Mouse (Mus musculus): ENCODE data around the gene Tmem131l. TPM values are rescaled to one million over a fixed set of nuclear protein-coding genes. Genes with fewer than 3 reads are reported as not detected.

Tmem131l gene
- polyA plus RNA-seq, 1 experiment from 2014 or later = 46.4 TPM

DNA sequence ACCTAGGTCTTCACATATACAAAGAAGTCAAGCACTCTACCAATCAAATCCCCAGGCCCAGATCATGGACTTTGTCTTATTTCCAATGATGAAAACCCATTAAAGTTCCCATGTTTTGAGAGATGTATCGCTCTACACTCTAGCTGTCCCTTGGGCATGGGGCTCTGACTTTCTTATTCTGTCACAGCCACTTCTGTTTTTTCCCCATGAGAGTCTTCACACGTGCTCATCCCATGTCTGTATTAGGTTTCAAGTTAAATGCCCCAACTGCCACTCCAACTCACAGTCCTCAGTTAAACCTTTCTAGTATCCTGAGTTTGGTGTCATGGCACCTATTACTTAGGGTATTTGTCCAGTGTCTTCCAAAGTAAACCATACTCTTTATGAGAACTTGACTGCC lies 34.8 kb upstream of the Tmem131l start:
- Histone ChIP-seq H3K4me2 (ENCODE audit: low read depth, low read length) (no peak overlapping the region), H3K4me1 (replicated peaks; ENCODE audit: control insufficient read depth, insufficient read depth, low read length) (peaks cover 6% of the 10 kb centered on the region), H3K9ac (ENCODE audit: low read length) (no peak overlapping the region), H3K36me3 (ENCODE audit: control insufficient read depth, insufficient read depth, low read length) (no peaks in the 10 kb centered on the region), H3K9me3 (ENCODE audit: control insufficient read depth, low read length) (no peaks in the 10 kb centered on the region; the same call in 1 of the 2 replicates), H3K27ac (ENCODE audit: low read length) (no peak overlapping the region), H3K4me3 (ENCODE audit: low read length) (no peak overlapping the region), H3K27me3 (ENCODE audit: control insufficient read depth, insufficient read depth, low read depth, low read length) (no peaks in the 10 kb centered on the region)
- ATAC-seq (ENCODE audit: low read depth) = no peak
- WGBS = 75% methylated on average over 2 of the region's 2 CpGs

- Histone ChIP-seq H3K36me3 (ENCODE audit: control insufficient read depth, insufficient read depth, low read length) (no peaks in the 10 kb centered on the region), H3K4me3 (ENCODE audit: low read length) (no peak overlapping the region), H3K27ac (ENCODE audit: low read length) (no peak overlapping the region), H3K9ac (ENCODE audit: low read length) (no peak overlapping the region), H3K4me2 (ENCODE audit: low read depth, low read length) (no peak overlapping the region), H3K27me3 (ENCODE audit: control insufficient read depth, insufficient read depth, low read depth, low read length) (no peaks in the 10 kb centered on the region), H3K4me1 (replicated peaks; ENCODE audit: control insufficient read depth, insufficient read depth, low read length) (no peaks in the 10 kb centered on the region), H3K9me3 (ENCODE audit: control insufficient read depth, low read length) (no peaks in the 10 kb centered on the region)
- no peak for ATAC-seq (ENCODE audit: low read depth)
- WGBS = 16% methylated on average over 2 of the region's 2 CpGs
These were observed 31.7 kb upstream of the Tmem131l start for GRCm38 (mm10) chr3:84071641-84072040.

DNA sequence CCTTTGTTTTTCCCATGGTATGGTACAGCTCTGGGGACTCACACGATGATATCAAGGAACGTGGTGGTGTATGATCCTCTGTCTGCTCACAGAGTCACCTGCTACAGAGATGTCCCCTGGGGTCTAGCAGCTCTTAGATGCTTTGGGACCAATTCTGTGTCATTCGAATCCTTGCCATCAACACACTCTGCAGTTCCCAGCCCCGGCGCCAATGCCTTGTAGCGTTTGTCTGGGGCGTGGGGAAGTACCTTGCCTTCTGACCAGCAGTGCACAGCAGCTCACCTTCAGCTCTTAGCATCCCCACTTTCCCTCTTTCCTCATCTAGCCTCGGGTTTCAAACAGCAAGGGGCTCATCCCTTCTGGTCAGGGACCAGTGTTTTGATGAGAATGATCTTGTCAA lies 30.8 kb upstream of the Tmem131l start:
- no peak overlapping the region for H3K27ac ChIP-seq (ENCODE audit: low read length)
- H3K9me3 ChIP-seq (ENCODE audit: control insufficient read depth, low read length) = no peaks in the 10 kb centered on the region
- H3K36me3 ChIP-seq (ENCODE audit: control insufficient read depth, insufficient read depth, low read length) = no peaks in the 10 kb centered on the region
- no peak for ATAC-seq (ENCODE audit: low read depth)
- WGBS = 83% methylated on average over 8 of the region's 8 CpGs
- H3K4me1 ChIP-seq (replicated peaks; ENCODE audit: control insufficient read depth, insufficient read depth, low read length) = no peaks in the 10 kb centered on the region
- no peak overlapping the region for H3K4me3 ChIP-seq (ENCODE audit: low read length)
- H3K4me2 ChIP-seq (ENCODE audit: low read depth, low read length) = no peak overlapping the region
- H3K9ac ChIP-seq (ENCODE audit: low read length) = no peak overlapping the region
- no peaks in the 10 kb centered on the region for H3K27me3 ChIP-seq (ENCODE audit: control insufficient read depth, insufficient read depth, low read depth, low read length)

DNA sequence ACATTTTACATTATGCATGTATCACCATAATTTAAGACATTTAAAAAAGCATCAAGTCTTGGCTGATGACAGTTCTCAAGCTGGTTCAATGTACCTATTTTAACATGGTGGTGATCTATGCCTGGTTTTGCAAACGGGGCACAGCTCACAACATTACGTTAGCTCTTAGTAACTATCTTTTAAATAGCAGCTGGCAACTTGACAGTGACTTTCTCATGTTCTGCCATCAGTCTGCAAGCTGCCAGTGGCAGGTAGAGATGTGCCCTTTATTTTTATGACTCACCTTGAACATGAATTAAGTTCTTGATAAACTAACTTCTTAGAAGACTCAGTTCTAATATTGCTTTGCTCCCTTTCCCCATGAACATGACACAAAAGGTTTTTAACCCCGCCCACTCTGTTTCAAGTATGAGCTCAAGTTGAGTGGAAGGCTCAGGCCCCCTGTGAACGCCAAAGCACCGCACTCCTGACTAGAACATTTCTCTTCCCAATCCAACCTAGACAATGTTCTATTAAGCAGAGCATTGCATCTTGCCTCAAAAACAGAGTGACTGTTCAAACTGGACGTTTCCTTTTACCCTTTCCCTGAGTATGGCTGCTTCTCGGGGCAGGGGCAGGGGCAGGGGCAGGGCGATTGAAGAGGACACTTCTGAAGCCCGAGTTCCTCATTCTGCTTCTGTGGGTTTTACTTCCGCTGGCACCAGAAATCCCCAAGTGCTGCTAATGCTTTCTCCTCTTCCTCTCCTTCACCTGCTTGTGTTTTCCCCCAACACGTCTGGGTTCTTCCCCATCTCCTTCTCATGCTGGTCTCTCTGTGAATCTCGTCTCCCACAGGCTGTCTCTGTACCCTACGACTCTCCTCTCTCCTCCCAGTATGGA lies 29.1 kb upstream of the Tmem131l start:
- Histone ChIP-seq H3K36me3 (ENCODE audit: control insufficient read depth, insufficient read depth, low read length) (no peaks in the 10 kb centered on the region), H3K9ac (ENCODE audit: low read length) (no peak overlapping the region), H3K4me2 (ENCODE audit: low read depth, low read length) (no peak overlapping the region), H3K4me3 (ENCODE audit: low read length) (no peak overlapping the region), H3K27me3 (ENCODE audit: control insufficient read depth, insufficient read depth, low read depth, low read length) (no peaks in the 10 kb centered on the region), H3K27ac (ENCODE audit: low read length) (no peak overlapping the region), H3K9me3 (ENCODE audit: control insufficient read depth, low read length) (0 out of 2 replicates have a peak, but pooled peaks cover under 1% of the 10 kb centered on the region), H3K4me1 (replicated peaks; ENCODE audit: control insufficient read depth, insufficient read depth, low read length) (no peaks in the 10 kb centered on the region)
- no peak for ATAC-seq (ENCODE audit: low read depth)
- 63% methylated on average over 13 of the region's 13 CpGs for WGBS

DNA sequence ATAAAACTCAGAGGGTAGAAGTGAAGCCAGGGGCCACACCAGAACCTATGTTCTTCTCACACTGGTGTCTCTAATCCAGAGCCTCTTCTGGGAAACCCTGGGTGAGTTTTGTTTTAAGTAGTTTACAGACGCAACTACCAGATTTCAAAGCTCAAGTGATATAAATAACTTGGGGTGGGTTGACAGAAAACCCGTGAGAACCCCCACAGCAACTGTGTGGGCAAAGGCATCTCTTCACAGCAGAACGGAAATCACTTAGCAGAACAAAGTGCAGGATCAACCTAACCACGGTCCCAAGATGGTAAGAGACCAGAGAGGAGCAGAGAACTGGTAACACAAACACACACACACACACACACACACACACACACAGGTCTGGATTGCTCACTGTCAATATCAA lies 25.9 kb upstream of the Tmem131l start:
- no peak overlapping the region for H3K27ac ChIP-seq (ENCODE audit: low read length)
- no peaks in the 10 kb centered on the region for H3K36me3 ChIP-seq (ENCODE audit: control insufficient read depth, insufficient read depth, low read length)
- H3K4me3 ChIP-seq (ENCODE audit: low read length) = no peak overlapping the region
- H3K4me1 ChIP-seq (replicated peaks; ENCODE audit: control insufficient read depth, insufficient read depth, low read length) = peaks cover 7% of the 10 kb centered on the region; the same call in 1 of the 2 replicates
- WGBS = 71% methylated on average over 4 of the region's 4 CpGs
- 0 out of 2 replicates have a peak, but pooled peaks cover 3% of the 10 kb centered on the region for H3K9me3 ChIP-seq (ENCODE audit: control insufficient read depth, low read length)
- ATAC-seq (ENCODE audit: low read depth) = no peak
- H3K9ac ChIP-seq (ENCODE audit: low read length) = no peak overlapping the region
- no peaks in the 10 kb centered on the region for H3K27me3 ChIP-seq (ENCODE audit: control insufficient read depth, insufficient read depth, low read depth, low read length)
- no peak overlapping the region for H3K4me2 ChIP-seq (ENCODE audit: low read depth, low read length)

DNA sequence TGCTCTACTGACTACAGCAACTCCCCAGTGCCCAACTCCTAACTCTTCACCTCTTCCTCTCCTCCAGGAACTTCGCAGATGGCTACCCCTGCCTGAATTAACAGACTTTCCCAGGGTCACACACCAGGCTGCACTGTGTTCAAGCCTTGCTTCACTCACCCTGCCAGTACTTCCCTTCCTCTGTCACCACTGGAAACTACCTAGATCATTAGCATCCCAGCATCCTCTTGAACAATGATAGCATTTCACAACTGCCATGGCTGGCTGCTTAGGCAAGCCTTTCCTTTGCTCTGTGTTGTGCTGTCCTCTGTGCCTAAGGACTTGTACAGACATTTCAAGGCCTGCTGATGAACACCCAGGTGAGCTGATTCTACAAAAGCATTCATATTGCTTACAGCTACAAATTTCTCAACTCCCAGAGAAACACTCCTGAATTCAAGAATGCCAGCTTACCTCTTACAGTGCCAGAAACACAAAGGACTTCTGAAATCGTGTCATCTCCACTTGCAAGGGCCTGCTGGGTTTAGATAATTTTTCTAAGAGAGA lies 23.5 kb upstream of the Tmem131l start:
- Histone ChIP-seq H3K9ac (ENCODE audit: low read length) (no peak overlapping the region), H3K4me2 (ENCODE audit: low read depth, low read length) (no peak overlapping the region), H3K9me3 (ENCODE audit: control insufficient read depth, low read length) (0 out of 2 replicates have a peak, but pooled peaks cover 3% of the 10 kb centered on the region), H3K4me3 (ENCODE audit: low read length) (no peak overlapping the region), H3K36me3 (ENCODE audit: control insufficient read depth, insufficient read depth, low read length) (no peaks in the 10 kb centered on the region), H3K27me3 (ENCODE audit: control insufficient read depth, insufficient read depth, low read depth, low read length) (no peaks in the 10 kb centered on the region), H3K4me1 (replicated peaks; ENCODE audit: control insufficient read depth, insufficient read depth, low read length) (peaks cover 18% of the 10 kb centered on the region), H3K27ac (ENCODE audit: low read length) (no peak overlapping the region)
- no peak for ATAC-seq (ENCODE audit: low read depth)
- WGBS = 77% methylated on average over 2 of the region's 2 CpGs

- Histone ChIP-seq H3K27ac (ENCODE audit: low read length) (peak overlapping the region; percentile 33), H3K9me3 (ENCODE audit: control insufficient read depth, low read length) (peaks cover 3% of the 10 kb centered on the region; the same call in 1 of the 2 replicates), H3K4me1 (replicated peaks; ENCODE audit: control insufficient read depth, insufficient read depth, low read length) (peaks cover 18% of the 10 kb centered on the region), H3K27me3 (ENCODE audit: control insufficient read depth, insufficient read depth, low read depth, low read length) (no peaks in the 10 kb centered on the region), H3K4me3 (ENCODE audit: low read length) (no peak overlapping the region), H3K9ac (ENCODE audit: low read length) (no peak overlapping the region), H3K4me2 (ENCODE audit: low read depth, low read length) (no peak overlapping the region), H3K36me3 (ENCODE audit: control insufficient read depth, insufficient read depth, low read length) (no peaks in the 10 kb centered on the region)
- ATAC-seq (ENCODE audit: low read depth) = peak; percentile 44; the same call in 1 of the 2 replicates
- 62% methylated on average over 13 of the region's 13 CpGs for WGBS
These were observed 21.8 kb upstream of the Tmem131l start for GRCm38 (mm10) chr3:84061523-84062453.

DNA sequence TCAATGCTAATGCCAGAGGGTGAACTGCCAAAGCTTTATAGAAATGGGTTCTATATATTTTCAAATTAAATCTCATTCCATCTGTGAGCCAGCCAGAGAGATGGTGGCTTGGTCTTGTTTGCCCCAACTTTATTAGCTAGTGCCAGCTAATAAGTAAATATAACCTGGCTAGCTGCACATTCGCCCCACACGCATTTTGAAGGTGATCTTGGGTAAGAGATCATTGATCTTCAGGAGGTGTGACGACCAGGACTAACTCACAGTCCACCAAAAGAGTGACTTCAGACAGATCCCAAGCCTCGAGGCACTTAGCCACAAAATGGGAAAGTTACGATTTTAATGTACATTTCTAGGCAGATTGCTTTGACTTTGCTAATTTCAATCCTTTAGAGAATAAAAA lies 21.0 kb upstream of the Tmem131l start:
- WGBS = 85% methylated on average over 5 of the region's 5 CpGs
- ATAC-seq (ENCODE audit: low read depth) = no peak
- H3K9me3 ChIP-seq (ENCODE audit: control insufficient read depth, low read length) = peaks cover 3% of the 10 kb centered on the region; the same call in 1 of the 2 replicates
- no peak overlapping the region for H3K4me2 ChIP-seq (ENCODE audit: low read depth, low read length)
- H3K4me1 ChIP-seq (replicated peaks; ENCODE audit: control insufficient read depth, insufficient read depth, low read length) = peaks cover 18% of the 10 kb centered on the region
- no peak overlapping the region for H3K4me3 ChIP-seq (ENCODE audit: low read length)
- H3K36me3 ChIP-seq (ENCODE audit: control insufficient read depth, insufficient read depth, low read length) = no peaks in the 10 kb centered on the region
- no peak overlapping the region for H3K9ac ChIP-seq (ENCODE audit: low read length)
- H3K27ac ChIP-seq (ENCODE audit: low read length) = no peak overlapping the region
- H3K27me3 ChIP-seq (ENCODE audit: control insufficient read depth, insufficient read depth, low read depth, low read length) = no peaks in the 10 kb centered on the region

- Histone ChIP-seq H3K27ac (ENCODE audit: low read length) (peak overlapping the region; percentile 21), H3K9ac (ENCODE audit: low read length) (no peak overlapping the region), H3K4me1 (replicated peaks; ENCODE audit: control insufficient read depth, insufficient read depth, low read length) (peaks cover 18% of the 10 kb centered on the region), H3K4me2 (ENCODE audit: low read depth, low read length) (no peak overlapping the region), H3K9me3 (ENCODE audit: control insufficient read depth, low read length) (peaks cover 3% of the 10 kb centered on the region; the same call in 1 of the 2 replicates), H3K36me3 (ENCODE audit: control insufficient read depth, insufficient read depth, low read length) (no peaks in the 10 kb centered on the region), H3K27me3 (ENCODE audit: control insufficient read depth, insufficient read depth, low read depth, low read length) (no peaks in the 10 kb centered on the region), H3K4me3 (ENCODE audit: low read length) (no peak overlapping the region)
- 25% methylated on average over 4 of the region's 4 CpGs for WGBS
- peak; percentile 60 for ATAC-seq (ENCODE audit: low read depth)
These were observed 20.2 kb upstream of the Tmem131l start for GRCm38 (mm10) chr3:84060128-84060527.
